Mouse (Mus musculus): ENCODE measurements around the gene Top2b. TPM values are rescaled to one million over a fixed set of nuclear protein-coding genes. Genes with fewer than 3 reads are reported as not detected.

The Top2b gene
- polyA plus RNA-seq, 2 experiments, result 16.5 to 21.1 TPM

DNA sequence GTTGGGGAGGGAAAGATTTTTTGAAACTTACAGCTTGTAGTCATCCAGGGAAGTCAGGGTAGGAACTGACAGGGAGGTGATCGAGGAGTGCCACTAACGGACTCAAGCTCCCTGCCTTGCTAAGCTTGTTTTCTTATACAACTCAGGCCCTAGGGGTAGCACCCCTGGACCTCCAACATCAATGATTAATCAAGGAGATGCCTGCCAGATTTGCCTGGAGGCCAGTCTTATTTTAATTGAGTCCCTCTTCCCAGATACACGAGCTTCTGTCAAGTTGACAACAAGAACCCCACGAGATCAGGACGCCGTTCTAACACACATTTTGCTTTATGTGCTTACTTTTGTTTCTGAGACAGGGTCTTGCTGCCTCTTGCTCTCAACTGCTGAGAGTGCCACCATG, 115.6 kb downstream of the Top2b start:
- Histone ChIP-seq H3K27ac (no peak overlapping the region), H3K9ac (replicated peaks) (no peak overlapping the region), H3K4me1 (replicated peaks; ENCODE audit: control insufficient read depth in 2 of 2, insufficient read depth in 2 of 2, low read length in 1 of 2) (peaks cover 0 to 4% of the 10 kb centered on the region in 2 experiments; a peak in 1 of 4 replicates), H3K36me3 (replicated peaks; ENCODE audit: control insufficient read depth, insufficient read depth, low read depth) (no peaks in the 10 kb centered on the region), H3K4me3 (ENCODE audit: insufficient read depth in 1 of 2, low read depth in 2 of 2, low read length in 2 of 2) (no peak overlapping the region), H3K27me3 (ENCODE audit: control insufficient read depth, insufficient read depth, low read length) (no peaks in the 10 kb centered on the region), H3K4me2 (ENCODE audit: low read depth) (no peak overlapping the region), H3K9me3 (ENCODE audit: control insufficient read depth, low read length) (no peaks in the 10 kb centered on the region)
- ATAC-seq (ENCODE audit: insufficient read depth) (no peak), DNase-seq (ENCODE audit: low read depth in 3 of 3, low spot score in 3 of 3) (no peak)
- 52% methylated on average over 6 of the region's 6 CpGs for WGBS (ENCODE audit: insufficient replicate concordance)
- TF ChIP-seq CTCF (IDR thresholded peaks at IDR 0.05; ENCODE audit: low read depth) (no peak), EP300 (IDR thresholded peaks at IDR 0.05; ENCODE audit: low read depth) (no peak)

DNA sequence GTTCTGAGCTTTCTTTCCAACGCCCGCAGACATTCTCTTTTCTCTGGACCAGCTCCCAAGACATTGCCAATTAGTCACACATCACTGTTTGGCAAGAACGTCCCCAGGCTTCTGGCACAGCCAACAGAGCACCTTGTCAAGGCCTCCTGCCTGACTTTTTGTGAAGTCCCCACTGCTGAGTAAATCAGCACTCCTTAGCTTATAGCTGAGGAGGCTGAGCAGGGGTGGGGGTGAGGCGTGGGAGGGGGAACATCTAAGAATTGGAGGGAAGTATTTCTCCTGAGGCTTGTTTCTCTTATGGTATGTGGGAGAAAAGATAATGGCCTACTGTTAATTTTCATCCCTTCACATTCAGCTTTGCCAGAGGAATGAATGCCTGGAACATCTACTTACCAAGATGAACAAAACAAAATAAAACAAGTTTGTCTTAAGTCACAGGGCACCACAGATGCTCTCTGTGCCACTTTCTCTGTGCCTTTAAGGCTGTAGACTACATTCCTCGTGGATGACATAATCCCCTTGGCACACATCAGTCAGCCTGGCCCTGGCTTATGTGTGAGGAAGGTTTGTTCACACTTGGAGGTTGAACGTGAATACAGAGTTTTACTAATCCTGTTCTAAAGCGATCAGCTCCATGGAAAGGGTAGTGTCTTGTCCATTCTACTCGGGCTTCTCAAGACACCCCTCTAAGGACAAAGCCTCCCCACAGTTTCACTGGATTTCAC, 118.8 kb downstream of the Top2b start:
- Histone ChIP-seq H3K9me3 (ENCODE audit: control insufficient read depth, low read length) (no peaks in the 10 kb centered on the region), H3K27ac (no peak overlapping the region), H3K4me3 (ENCODE audit: insufficient read depth in 1 of 2, low read depth in 2 of 2, low read length in 2 of 2) (no peak overlapping the region), H3K4me1 (replicated peaks; ENCODE audit: control insufficient read depth in 2 of 2, insufficient read depth in 2 of 2, low read length in 1 of 2) (peaks cover 0 to 2% of the 10 kb centered on the region in 2 experiments; a peak in 1 of 4 replicates), H3K36me3 (replicated peaks; ENCODE audit: control insufficient read depth, insufficient read depth, low read depth) (no peaks in the 10 kb centered on the region), H3K27me3 (ENCODE audit: control insufficient read depth, insufficient read depth, low read length) (no peaks in the 10 kb centered on the region), H3K4me2 (ENCODE audit: low read depth) (no peak overlapping the region), H3K9ac (replicated peaks) (no peak overlapping the region)
- TF ChIP-seq EP300 (IDR thresholded peaks at IDR 0.05; ENCODE audit: low read depth) (no peak), CTCF (IDR thresholded peaks at IDR 0.05; ENCODE audit: low read depth) (no peak)
- ATAC-seq (ENCODE audit: insufficient read depth) (no peak), DNase-seq (ENCODE audit: low read depth in 3 of 3, low spot score in 3 of 3) (no peak)
- 53% methylated on average over 8 of the region's 8 CpGs for WGBS (ENCODE audit: insufficient replicate concordance)

Other genes starting within 250 kb of the Top2b start
- 4.2 and 6.9 TPM in 2 replicates for gene Ngly1, start 115.9 kb upstream of the Top2b start, polyA plus RNA-seq (2012; rRNA removed)
- gene Ngly1, start 115.9 kb upstream of the Top2b start, polyA plus RNA-seq (2014; fragmentation: Nextera tagmentation; extraction: Ambion mirVana), result 21.7 and 23.5 TPM in 2 replicates
- gene Oxsm, start 115.4 kb upstream of the Top2b start, polyA plus RNA-seq (2012; rRNA removed), result 3.3 and 3.4 TPM in 2 replicates
- 1.7 and 1.8 TPM in 2 replicates for gene Oxsm, start 115.4 kb upstream of the Top2b start, polyA plus RNA-seq (2014; fragmentation: Nextera tagmentation; extraction: Ambion mirVana)